Mouse (Mus musculus) embryonic fibroblast, embryonic 13.5 days (primary cell): Measurements from ENCODE around the gene Dhx8. TPM values are rescaled to one million over a fixed set of nuclear protein-coding genes. Genes with fewer than 3 reads are reported as not detected.

Experiments used
- H3K27ac ChIP-seq: 2 replicates; pipeline ENCODE4 v1.5.1; 2012; ENCODE audit warnings: low read length, control low read depth, inconsistent platforms; ENCODE audit not compliant: insufficient read depth
- H3K4me1 ChIP-seq: 2 replicates; pipeline ENCODE4 v1.6.1; 2011; ENCODE audit warnings: low read length; ENCODE audit not compliant: control insufficient read depth, insufficient read depth
- H3K4me3 ChIP-seq: 2 replicates; pipeline ENCODE4 v1.5.1; 2011; ENCODE audit warnings: mild to moderate bottlenecking, control low read depth, low read length; ENCODE audit not compliant: insufficient read depth
- CTCF ChIP-seq: IDR thresholded peaks from 2 replicates; pipeline ENCODE4 v1.5.1; 2011; ENCODE audit warnings: mild to moderate bottlenecking, control low read depth, low read length, moderate library complexity, borderline replicate concordance; ENCODE audit not compliant: insufficient read depth
- POLR2A ChIP-seq: IDR thresholded peaks from 2 replicates; pipeline ENCODE4 v1.6.1; 2011; ENCODE audit warnings: low read depth, mild to moderate bottlenecking, control low read depth, low read length, moderate library complexity
- polyA plus RNA-seq: library from polyadenylated mRNA; stranded (reverse); fragments of >200 nt; gene quantifications from 2 replicates; pipeline ENCODE4 v1.2.4, GENCODE M21; 2011; ENCODE audit warnings: low read depth; ENCODE audit not compliant: missing spikeins, insufficient read length

Dhx8 gene
- polyA plus RNA-seq, 1 experiment, result 29.4 TPM

DNA sequence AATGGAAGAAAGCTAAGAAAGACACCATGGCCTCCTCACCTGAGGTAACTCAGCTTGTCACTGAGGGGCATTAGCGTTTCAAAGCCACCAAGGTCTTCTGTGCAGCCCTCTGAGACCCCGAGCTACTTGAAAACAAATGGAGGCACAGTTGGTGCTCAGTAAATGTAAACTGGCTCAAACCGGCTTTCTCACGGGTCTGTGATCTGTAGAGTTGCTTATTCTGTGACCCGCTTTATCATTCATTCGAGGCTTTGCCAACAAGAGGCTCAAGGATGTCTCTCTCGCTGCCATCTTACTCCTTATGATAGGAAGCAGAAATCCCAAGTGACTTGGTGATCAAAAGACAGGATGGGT is 53.1 kb downstream of the Dhx8 start:
- TF ChIP-seq POLR2A (no peak), CTCF (no peak)
- peaks cover 10% of the 10 kb centered on the region for H3K4me1 ChIP-seq

GRCm38 (mm10) chr11:101786651-101787050 is 53.9 kb downstream of the Dhx8 start:
- Histone ChIP-seq H3K4me3 (no peak overlapping the region), H3K27ac (no peak overlapping the region), H3K4me1 (peaks cover 15% of the 10 kb centered on the region)
- TF ChIP-seq CTCF (no peak), POLR2A (no peak)

More for the DNA sequence above, 53.1 kb downstream of the Dhx8 start:
- Histone ChIP-seq H3K27ac (no peak overlapping the region), H3K4me3 (peak overlapping the region; percentile 44; the same call in 1 of the 2 replicates)

DNA sequence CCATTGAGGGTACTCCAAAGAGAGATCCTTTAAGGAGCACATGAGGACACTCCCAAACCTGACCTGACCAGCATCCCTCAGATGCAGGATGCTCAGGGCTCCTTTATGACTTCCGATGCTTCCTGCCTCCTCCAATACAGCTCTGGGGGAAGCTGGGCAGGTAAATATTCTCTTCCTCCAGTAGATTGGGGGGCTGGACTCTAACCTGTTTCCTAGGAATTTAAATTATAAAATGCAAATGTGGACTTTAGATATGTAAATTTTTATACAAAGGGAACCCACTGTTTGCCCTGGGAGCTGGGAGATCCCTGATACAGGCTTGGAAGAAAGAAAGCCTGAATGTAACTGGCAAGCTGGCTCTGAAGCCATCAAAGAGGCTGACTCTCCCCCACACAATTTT is 54.7 kb downstream of the Dhx8 start:
- peaks cover 19% of the 10 kb centered on the region for H3K4me1 ChIP-seq
- no peak overlapping the region for H3K4me3 ChIP-seq
- H3K27ac ChIP-seq, result no peak overlapping the region
- TF ChIP-seq CTCF (no peak), POLR2A (no peak)

GRCm38 (mm10) chr11:101790811-101791526 is 58.2 kb downstream of the Dhx8 start:
- 0 out of 2 replicates have a peak overlapping the region, but pooled peaks have one; percentile 3 for H3K4me3 ChIP-seq
- H3K27ac ChIP-seq, result peak overlapping the region; percentile 80
- peaks cover 15% of the 10 kb centered on the region for H3K4me1 ChIP-seq
- no peak for TF ChIP-seq CTCF
- no peak for TF ChIP-seq POLR2A

GRCm38 (mm10) chr11:101797355-101797754 is 64.6 kb downstream of the Dhx8 start:
- TF ChIP-seq CTCF (no peak), POLR2A (no peak)
- Histone ChIP-seq H3K4me3 (no peak overlapping the region), H3K27ac (no peak overlapping the region), H3K4me1 (no peaks in the 10 kb centered on the region)

- Histone ChIP-seq H3K27ac (no peak overlapping the region), H3K4me3 (no peak overlapping the region), H3K4me1 (no peaks in the 10 kb centered on the region)
- no peak for TF ChIP-seq CTCF
- TF ChIP-seq POLR2A, result no peak
Measured at GRCm38 (mm10) chr11:101798083-101798482, 65.4 kb downstream of the Dhx8 start.

DNA sequence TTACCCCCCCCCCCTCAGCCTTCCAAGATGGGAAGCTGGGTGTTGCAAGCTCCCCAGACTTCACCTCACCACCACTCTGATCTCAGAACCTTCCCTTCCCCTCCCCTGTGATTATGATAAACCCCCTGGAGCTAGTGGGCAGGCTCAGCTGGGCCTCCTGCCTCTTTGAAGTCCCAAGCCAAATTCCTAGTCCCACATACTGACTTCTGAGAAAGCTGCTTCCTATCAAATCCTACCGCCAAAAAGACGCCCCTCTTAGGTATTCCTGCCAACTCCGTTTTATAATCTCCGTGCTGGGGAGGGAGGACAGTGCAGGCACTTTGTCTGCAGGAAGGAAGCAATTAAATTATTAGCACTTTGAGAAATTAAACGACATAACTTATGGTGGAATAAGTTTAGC is 68.7 kb downstream of the Dhx8 start:
- Histone ChIP-seq H3K27ac (no peak overlapping the region), H3K4me3 (no peak overlapping the region), H3K4me1 (no peaks in the 10 kb centered on the region; the same call in 1 of the 2 replicates)
- TF ChIP-seq POLR2A (no peak), CTCF (no peak)

- Histone ChIP-seq H3K4me1 (no peaks in the 10 kb centered on the region; the same call in 1 of the 2 replicates), H3K4me3 (no peak overlapping the region), H3K27ac (no peak overlapping the region)
- TF ChIP-seq POLR2A (no peak), CTCF (no peak)
Measured at GRCm38 (mm10) chr11:101805113-101805704, 72.5 kb downstream of the Dhx8 start.

GRCm38 (mm10) chr11:101806741-101807140 is 74.0 kb downstream of the Dhx8 start:
- H3K27ac ChIP-seq, result peak overlapping the region; percentile 84

GRCm38 (mm10) chr11:101807266-101807665 is 74.5 kb downstream of the Dhx8 start:
- H3K4me3 ChIP-seq, result no peak overlapping the region
- no peak for TF ChIP-seq POLR2A
- TF ChIP-seq CTCF, result no peak
- peak overlapping the region; percentile 84 for H3K27ac ChIP-seq
- no peaks in the 10 kb centered on the region; the same call in 1 of the 2 replicates for H3K4me1 ChIP-seq

More at GRCm38 (mm10) chr11:101806741-101807140, 74.0 kb downstream of the Dhx8 start:
- no peaks in the 10 kb centered on the region; the same call in 1 of the 2 replicates for H3K4me1 ChIP-seq
- no peak for TF ChIP-seq CTCF
- no peak for TF ChIP-seq POLR2A
- H3K4me3 ChIP-seq, result no peak overlapping the region
